In genomic region chr13:23368583-23369420, GRCm38 (mm10) we compare ENCODE assay signal across 7 mouse cellular contexts. TPM values are rescaled to one million over a fixed set of nuclear protein-coding genes. Genes with fewer than 3 reads are reported as not detected.
DNase-seq lines count a peak whose midpoint lies in the region; ATAC-seq lines count a peak whose summit lies in the region.

Gene Zfp322a (minus strand): TSS chr13:23369208.

- H3K27ac ChIP-seq in intestine, embryonic 15.5 days, result peak within 1 kb of the TSS; percentile 96
- H3K27ac ChIP-seq in midbrain, embryonic 10.5 days (replicated peaks), result peak within 1 kb of the TSS; percentile 95

- H3K4me3 ChIP-seq in intestine, embryonic 15.5 days (replicated peaks), result peak within 1 kb of the TSS; percentile 79
- H3K4me3 ChIP-seq in midbrain, embryonic 10.5 days, result peak within 1 kb of the TSS; percentile 73

- H3K4me2 ChIP-seq in intestine, embryonic 15.5 days (replicated peaks), result peak within 1 kb of the TSS; percentile 58

- peak; percentile 100 for ATAC-seq in intestine, embryonic 15.5 days

- H3K9me3 ChIP-seq in intestine, embryonic 15.5 days, result no peaks in the 10 kb centered on the region
- no peaks in the 10 kb centered on the region for H3K9me3 ChIP-seq in midbrain, embryonic 10.5 days (replicated peaks)

- peak within 1 kb of the TSS; percentile 81 for H3K9ac ChIP-seq in intestine, embryonic 15.5 days

- H3K4me1 ChIP-seq in intestine, embryonic 15.5 days (replicated peaks), result peaks cover 9% of the 10 kb centered on the region
- H3K4me1 ChIP-seq in midbrain, embryonic 10.5 days, result peaks cover 31% of the 10 kb centered on the region

- no peaks in the 10 kb centered on the region for H3K27me3 ChIP-seq in intestine, embryonic 15.5 days (replicated peaks)
- H3K27me3 ChIP-seq in midbrain, embryonic 10.5 days (ENCODE audit: low read depth, poor library complexity, severe bottlenecking), result no peaks in the 10 kb centered on the region

- peak; percentile 98 for DNase-seq in adrenal gland, adult 2 months
- peak; percentile 98 for DNase-seq in embryo, embryonic 11.5 days (ENCODE audit: low read depth, low spot score)
- peak; percentile 93 for DNase-seq in gastrocnemius, postnatal 36 days
- peak; percentile 97 to 99 for DNase-seq in left cerebral cortex, postnatal 25 days (ENCODE audit: low spot score in 2 of 2)
- peak; percentile 97 for DNase-seq in midbrain, embryonic 10.5 days (ENCODE audit: low spot score)
- peak; percentile 91 for DNase-seq in right cerebral cortex, postnatal 4 days

- WGBS in intestine, embryonic 15.5 days, result under 1% methylated on average over 55 of the region's 55 CpGs
- under 1% methylated on average over 55 of the region's 55 CpGs for WGBS in midbrain, embryonic 10.5 days

- H3K36me3 ChIP-seq in intestine, embryonic 15.5 days, result no peaks in the 10 kb centered on the region
- peaks cover 28% of the 10 kb centered on the region for H3K36me3 ChIP-seq in midbrain, embryonic 10.5 days

- intact Hi-C loops in gastrocnemius, postnatal 36 days (cut with DNase I), result no loop called here
- intact Hi-C loops in left cerebral cortex, postnatal 25 days (cut with DNase I), result loop anchor here (5.0 kb wide), 1 partner anchor 148 kb away; no protein-coding TSS in a partner anchor

RNA-seq across cellular contexts. Expression of gene Zfp322a, which starts in this region (rescaled TPM):
- 10 to 100 TPM; 16.3 to 20.7 TPM for total RNA-seq in adrenal gland, adult 2 months (2021)
- 0.40 and 0.53 TPM in 2 replicates for polyA plus RNA-seq in adrenal gland, adult 2 months (2012; rRNA removed)
- 10 to 100 TPM in 1 of 2 experiments, 1 to 10 TPM in 1; 8.4 to 11.1 TPM for total RNA-seq in gastrocnemius, postnatal 36 days (2021)
- 34.5 and 40.5 TPM in 2 replicates for polyA plus RNA-seq in intestine, embryonic 15.5 days (2015; fragmentation: Nextera tagmentation; extraction: Ambion mirVana)
- total RNA-seq in left cerebral cortex, postnatal 25 days (2021), result 10 to 100 TPM; 35.1 to 36.5 TPM
- 55.6 and 58.6 TPM in 2 replicates for polyA plus RNA-seq in midbrain, embryonic 10.5 days (2016; fragmentation: Nextera tagmentation; extraction: Ambion mirVana)

Comparison
In these comparisons a context has a peak if more than half of its experiments do, and no peak if none do; other contexts are left out.
1. Peak in every context shown above with its lines: DNase-seq, ATAC-seq, H3K4me3 ChIP-seq and H3K27ac ChIP-seq.
2. RNA of gene Zfp322a (polyA plus RNA-seq): 55.6 to 58.6 TPM in midbrain, embryonic 10.5 days and 34.5 to 40.5 TPM in intestine, embryonic 15.5 days; 0.40 to 0.53 TPM in adrenal gland, adult 2 months; every median in the first group is over 10 times any median in the second.